In the genomic region with DNA sequence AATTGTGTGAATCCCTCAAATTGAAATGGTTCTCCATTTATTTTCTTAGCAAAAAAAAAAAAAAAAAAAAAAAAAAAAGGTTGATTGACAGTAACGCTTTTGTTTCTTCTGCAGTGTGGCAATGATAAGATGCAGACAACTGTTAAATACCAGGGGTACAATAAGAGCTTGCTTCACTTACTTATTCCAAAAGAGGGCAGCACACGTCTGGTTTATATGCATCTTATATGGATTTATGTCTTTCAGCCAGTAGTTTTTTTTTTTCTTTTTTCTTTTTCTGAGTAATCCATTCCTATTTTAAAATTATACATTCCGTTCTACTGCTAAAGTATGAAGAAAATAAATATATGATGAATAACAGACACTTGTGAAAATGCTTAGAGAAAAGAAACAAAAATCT, we compare ENCODE assay signal across 11 mouse cellular contexts.
DNase-seq lines count a peak whose midpoint lies in the region; TF ChIP-seq lines count a peak whose summit lies in the region.
"Had no signal": no experiment of that assay in that cellular context is flagged by ENCODE, and none has a peak within 500 bp of the region (broad histone marks: within the 10 kb centered on the region; RNA-seq: fewer than 3 reads in every experiment).

No protein-coding gene starts in this region.

- intact Hi-C loops in left cerebral cortex, postnatal 4 days (cut with DNase I), result loop anchor here (2.0 to 10.0 kb wide), 2 partner anchors 1027 to 1425 kb away; no protein-coding TSS in a partner anchor
- intact Hi-C loops in left cerebral cortex, postnatal 25 days (cut with DNase I), result loop anchor here (1.0 kb wide), 1 partner anchor 1425 kb away; no protein-coding TSS in a partner anchor
- intact Hi-C loops in gastrocnemius, postnatal 14 days (cut with DNase I; ENCODE audit: low total_unique reads), result no loop called here

- no peaks in the 10 kb centered on the region for H3K27me3 ChIP-seq in cerebellum, adult 2 months (ENCODE audit: control insufficient read depth, insufficient read depth, low read length)
- H3K27me3 ChIP-seq: midbrain, embryonic 12.5 days; stomach, embryonic 15.5 days had no signal

- WGBS in cerebellum, adult 2 months, result 32% methylated on average over 3 of the region's 3 CpGs

- no peak for TF ChIP-seq POLR2A in cerebellum, adult 2 months (IDR thresholded peaks at IDR 0.05; ENCODE audit: borderline replicate concordance, insufficient read depth, low read length)
- no peak for TF ChIP-seq POLR2A in brain, embryonic 14.5 days (IDR thresholded peaks at IDR 0.05; ENCODE audit: borderline replicate concordance, extremely low read depth, insufficient read depth, insufficient read length, poor library complexity, severe bottlenecking)

- DNase-seq in cerebellum, adult 2 months, result peak in 1 of 2 experiments; percentile 0
- DNase-seq in cerebellum, adult 11-12 months, result no peak
- DNase-seq in left cerebral cortex, adult 11 months (ENCODE audit: low spot score), result peak; percentile 27
- DNase-seq in left cerebral cortex, postnatal 4 days, result no peak
- DNase-seq in brain, embryonic 14.5 days (ENCODE audit: low read depth), result peak; percentile 92
- peak; percentile 14 to 64 for DNase-seq in left cerebral cortex, postnatal 25 days (ENCODE audit: low spot score in 2 of 2)
- DNase-seq in gastrocnemius, postnatal 14 days, result no peak
- no peak for DNase-seq in cerebellum, adult 8-10 months
- DNase-seq: cerebellum, adult 11 months had no signal

- no peaks in the 10 kb centered on the region for H3K4me1 ChIP-seq in cerebellum, adult 2 months (ENCODE audit: control insufficient read depth, insufficient read depth, low read length)
- H3K4me1 ChIP-seq: midbrain, embryonic 12.5 days; stomach, embryonic 15.5 days had no signal

- 0 out of 2 replicates have a peak, but pooled peaks have one; percentile 15 for TF ChIP-seq CTCF in cerebellum, adult 2 months (IDR thresholded peaks at IDR 0.05; ENCODE audit: borderline replicate concordance, insufficient read depth, low read depth, low read length)
- peak; percentile 39 for TF ChIP-seq CTCF in brain, embryonic 14.5 days (IDR thresholded peaks at IDR 0.05; ENCODE audit: borderline replicate concordance, extremely low read depth, insufficient read depth, insufficient read length)

- no peak overlapping the region for H3K4me3 ChIP-seq in cerebellum, adult 2 months (replicated peaks; ENCODE audit: insufficient read depth, low read depth, low read length)
- H3K4me3 ChIP-seq: midbrain, embryonic 12.5 days; stomach, embryonic 15.5 days had no signal

- H3K27ac ChIP-seq in cerebellum, adult 2 months (ENCODE audit: insufficient read depth, low read length), result no peak overlapping the region
- H3K27ac ChIP-seq: midbrain, embryonic 12.5 days; stomach, embryonic 15.5 days had no signal

Comparison
In these comparisons a context has a peak if more than half of its experiments do, and no peak if none do; other contexts are left out.
1. DNase-seq: peak in left cerebral cortex, adult 11 months (single experiment), brain, embryonic 14.5 days (single experiment) and left cerebral cortex, postnatal 25 days (2 of 2); none in cerebellum, adult 11-12 months (single experiment), left cerebral cortex, postnatal 4 days (single experiment), gastrocnemius, postnatal 14 days (single experiment) and cerebellum, adult 8-10 months (single experiment).